Mouse (Mus musculus) forebrain, embryonic 12.5 days (tissue): ENCODE data around the gene Klf16. TPM values are rescaled to one million over a fixed set of nuclear protein-coding genes. Genes with fewer than 3 reads are reported as not detected.

ENCODE experiments used
- ATAC-seq: fragments of 200-750 bp; cut with Nextera tagmentation; 2 replicates; pipeline ENCODE4 v1.8.0; 2017; ENCODE audit warnings: moderate TSS enrichment; ENCODE audit not compliant: low FRiP score
- H3K27ac ChIP-seq: fragments of 300-500 bp; sonication (generic); 2 replicates; pipeline ENCODE4 v1.5.1; 2016; ENCODE audit warnings: mild to moderate bottlenecking
- H3K27me3 ChIP-seq: fragments of 300-500 bp; sonication (generic); 2 replicates; pipeline ENCODE4 v1.6.1; 2016; ENCODE audit warnings: mild to moderate bottlenecking
- H3K36me3 ChIP-seq: fragments of 300-500 bp; sonication (generic); replicated peaks from 2 replicates; pipeline ENCODE4 v1.6.1; 2016; ENCODE audit warnings: mild to moderate bottlenecking
- H3K4me1 ChIP-seq: fragments of 300-500 bp; sonication (generic); 2 replicates; pipeline ENCODE4 v1.6.1; 2016
- H3K4me2 ChIP-seq: fragments of 300-500 bp; sonication (generic); 2 replicates; pipeline ENCODE4 v1.6.1; 2016; ENCODE audit warnings: mild to moderate bottlenecking, moderate library complexity
- H3K4me3 ChIP-seq: fragments of 300-500 bp; sonication (generic); replicated peaks from 2 replicates; pipeline ENCODE4 v1.5.1; 2016; ENCODE audit warnings: mild to moderate bottlenecking
- H3K9ac ChIP-seq: fragments of 300-500 bp; sonication (generic); 2 replicates; pipeline ENCODE4 v1.6.1; 2016; ENCODE audit warnings: mild to moderate bottlenecking
- H3K9me3 ChIP-seq: fragments of 300-500 bp; sonication (generic); 2 replicates; pipeline ENCODE4 v1.6.1; 2016
- WGBS: fragments of 180-500 bp; shearing (Covaris S2); methylation state at CpG from one replicate; pipeline ENCODE4 v1.1.7; 2016; 5-methylcytosine and 5-hydroxymethylcytosine counted together
- polyA plus RNA-seq: library from polyadenylated mRNA; unstranded; fragments of >200 nt; fragmentation: Nextera tagmentation; extraction: Ambion mirVana; gene quantifications from 2 replicates; pipeline ENCODE4 v1.2.1, GENCODE M21; 2016

Klf16 gene
- polyA plus RNA-seq, 1 experiment from 2014 or later: 9.5 TPM

GRCm38 (mm10) chr10:80583047-80583446, 5.9 kb upstream of the Klf16 start:
- Histone ChIP-seq H3K4me1 (peaks cover 25% of the 10 kb centered on the region), H3K27ac (no peak overlapping the region), H3K4me3 (no peak overlapping the region), H3K27me3 (no peaks in the 10 kb centered on the region), H3K36me3 (peaks cover 35% of the 10 kb centered on the region), H3K9ac (no peak overlapping the region), H3K4me2 (no peak overlapping the region), H3K9me3 (no peaks in the 10 kb centered on the region)
- WGBS: 86% methylated on average over 5 of the region's 5 CpGs
- no peak for ATAC-seq

GRCm38 (mm10) chr10:80578911-80579310, 1.8 kb upstream of the Klf16 start:
- 5% methylated on average over 8 of the region's 8 CpGs for WGBS

DNA sequence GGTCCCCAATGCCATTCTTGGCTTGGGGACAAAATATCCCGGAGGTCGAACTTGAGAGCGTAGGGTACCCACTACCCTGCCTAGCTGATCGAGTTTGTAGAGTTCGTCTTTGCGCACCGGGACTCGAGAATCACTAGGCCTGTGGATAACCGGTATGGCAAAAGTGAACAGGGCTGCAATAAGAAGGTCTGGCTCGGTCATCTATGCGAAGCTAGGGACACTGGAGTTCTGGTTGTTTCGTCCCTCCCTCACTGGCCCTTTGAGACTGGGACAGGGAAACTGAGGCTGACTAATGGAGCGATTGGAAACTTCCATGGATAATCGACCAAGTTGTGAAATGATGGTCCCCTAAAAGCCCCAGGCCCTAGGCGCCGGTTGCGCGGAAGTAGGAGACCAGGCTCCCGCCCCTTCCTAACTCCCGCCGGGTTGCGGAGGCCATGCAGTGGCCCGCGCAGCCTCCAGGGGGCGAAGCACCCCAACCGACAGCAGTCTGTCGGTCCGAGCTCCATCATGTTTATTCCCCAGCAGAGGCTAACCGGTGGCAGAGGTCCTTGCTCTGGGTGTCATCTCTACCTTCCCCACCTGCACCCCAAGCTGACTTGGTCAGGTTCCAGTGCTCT, 1.1 kb upstream of the Klf16 start:
- H3K4me2 ChIP-seq: peak overlapping the region; percentile 97
- H3K9ac ChIP-seq: peak overlapping the region; percentile 79
- H3K4me1 ChIP-seq: peaks cover 58% of the 10 kb centered on the region
- H3K4me3 ChIP-seq: peak overlapping the region; percentile 78
- under 1% methylated on average over 29 of the region's 29 CpGs for WGBS
- ATAC-seq: peak; percentile 31; the same call in 1 of the 2 replicates
- peak overlapping the region; percentile 88 for H3K27ac ChIP-seq
- H3K36me3 ChIP-seq: peaks cover 2% of the 10 kb centered on the region
- no peaks in the 10 kb centered on the region for H3K9me3 ChIP-seq
- H3K27me3 ChIP-seq: no peaks in the 10 kb centered on the region

More at GRCm38 (mm10) chr10:80578911-80579310, 1.8 kb upstream of the Klf16 start:
- H3K4me3 ChIP-seq: no peak overlapping the region
- peaks cover 51% of the 10 kb centered on the region for H3K4me1 ChIP-seq
- H3K27ac ChIP-seq: peak overlapping the region; percentile 88
- H3K36me3 ChIP-seq: peaks cover 8% of the 10 kb centered on the region
- H3K27me3 ChIP-seq: no peaks in the 10 kb centered on the region
- ATAC-seq: no peak
- H3K9me3 ChIP-seq: no peaks in the 10 kb centered on the region
- no peak overlapping the region for H3K9ac ChIP-seq
- peak overlapping the region; percentile 97; the same call in 1 of the 2 replicates for H3K4me2 ChIP-seq

GRCm38 (mm10) chr10:80576351-80577194, 548 bp downstream of the Klf16 start:
- Histone ChIP-seq H3K36me3 (no peaks in the 10 kb centered on the region; the same call in 1 of the 2 replicates), H3K4me3 (peak overlapping the region; percentile 78), H3K27me3 (no peaks in the 10 kb centered on the region), H3K27ac (peak overlapping the region; percentile 88), H3K4me1 (peaks cover 64% of the 10 kb centered on the region), H3K4me2 (peak overlapping the region; percentile 97), H3K9me3 (no peaks in the 10 kb centered on the region), H3K9ac (peak overlapping the region; percentile 79)
- WGBS: under 1% methylated on average over 88 of the region's 96 CpGs
- peak; percentile 16; the same call in 1 of the 2 replicates for ATAC-seq

- peak overlapping the region; percentile 97 for H3K4me2 ChIP-seq
- H3K27ac ChIP-seq: no peak overlapping the region
- no peaks in the 10 kb centered on the region for H3K27me3 ChIP-seq
- no peak for ATAC-seq
- no peaks in the 10 kb centered on the region for H3K36me3 ChIP-seq
- H3K4me1 ChIP-seq: peaks cover 70% of the 10 kb centered on the region
- peak overlapping the region; percentile 79 for H3K9ac ChIP-seq
- H3K4me3 ChIP-seq: peak overlapping the region; percentile 78
- H3K9me3 ChIP-seq: no peaks in the 10 kb centered on the region
- 22% methylated on average over 17 of the region's 17 CpGs for WGBS
Measured at GRCm38 (mm10) chr10:80575925-80576324, 1.2 kb downstream of the Klf16 start.

- H3K9ac ChIP-seq: no peak overlapping the region; the same call in 1 of the 2 replicates
- 88% methylated on average over 3 of the region's 3 CpGs for WGBS
- no peaks in the 10 kb centered on the region for H3K27me3 ChIP-seq
Measured at GRCm38 (mm10) chr10:80574896-80575295, 2.2 kb downstream of the Klf16 start.

GRCm38 (mm10) chr10:80573944-80574343, 3.2 kb downstream of the Klf16 start:
- Histone ChIP-seq H3K27me3 (no peaks in the 10 kb centered on the region), H3K4me3 (no peak overlapping the region), H3K9me3 (no peaks in the 10 kb centered on the region), H3K36me3 (0 out of 2 replicates have a peak, but pooled peaks cover 1% of the 10 kb centered on the region), H3K9ac (no peak overlapping the region), H3K4me1 (peaks cover 76% of the 10 kb centered on the region), H3K4me2 (no peak overlapping the region), H3K27ac (no peak overlapping the region)
- no peak for ATAC-seq
- WGBS: 62% methylated on average over 8 of the region's 9 CpGs

More at GRCm38 (mm10) chr10:80574896-80575295, 2.2 kb downstream of the Klf16 start:
- no peak for ATAC-seq
- H3K27ac ChIP-seq: no peak overlapping the region
- H3K9me3 ChIP-seq: no peaks in the 10 kb centered on the region
- H3K36me3 ChIP-seq: no peaks in the 10 kb centered on the region
- peak overlapping the region; percentile 97; the same call in 1 of the 2 replicates for H3K4me2 ChIP-seq
- peaks cover 80% of the 10 kb centered on the region for H3K4me1 ChIP-seq
- no peak overlapping the region for H3K4me3 ChIP-seq

- Histone ChIP-seq H3K9ac (no peak overlapping the region), H3K36me3 (peaks cover 12% of the 10 kb centered on the region), H3K27me3 (no peaks in the 10 kb centered on the region), H3K4me3 (no peak overlapping the region), H3K27ac (no peak overlapping the region), H3K4me2 (no peak overlapping the region), H3K4me1 (peaks cover 65% of the 10 kb centered on the region), H3K9me3 (no peaks in the 10 kb centered on the region)
- ATAC-seq: no peak
- WGBS: 83% methylated on average over 2 of the region's 2 CpGs
Measured at GRCm38 (mm10) chr10:80572477-80572876, 4.6 kb downstream of the Klf16 start.

- peak overlapping the region; percentile 50; the same call in 1 of the 2 replicates for H3K27ac ChIP-seq
- ATAC-seq: no peak
- H3K27me3 ChIP-seq: no peaks in the 10 kb centered on the region
- H3K4me1 ChIP-seq: peaks cover 69% of the 10 kb centered on the region
- H3K4me2 ChIP-seq: peak overlapping the region; percentile 44
- WGBS: 18% methylated on average over 30 of the region's 30 CpGs
- no peaks in the 10 kb centered on the region for H3K9me3 ChIP-seq
- H3K9ac ChIP-seq: peak overlapping the region; percentile 44
- H3K4me3 ChIP-seq: peak overlapping the region; percentile 14
- H3K36me3 ChIP-seq: peaks cover 12% of the 10 kb centered on the region
Measured at GRCm38 (mm10) chr10:80570871-80571836, 6.0 kb downstream of the Klf16 start.

GRCm38 (mm10) chr10:80570419-80570818, 6.7 kb downstream of the Klf16 start:
- no peak overlapping the region for H3K4me3 ChIP-seq
- 89% methylated on average over 10 of the region's 10 CpGs for WGBS
- H3K27ac ChIP-seq: 0 out of 2 replicates have a peak overlapping the region, but pooled peaks have one; percentile 50
- H3K4me2 ChIP-seq: peak overlapping the region; percentile 44
- H3K9me3 ChIP-seq: no peaks in the 10 kb centered on the region
- peaks cover 61% of the 10 kb centered on the region for H3K4me1 ChIP-seq
- ATAC-seq: no peak
- H3K36me3 ChIP-seq: peaks cover 12% of the 10 kb centered on the region
- H3K9ac ChIP-seq: peak overlapping the region; percentile 44; the same call in 1 of the 2 replicates
- H3K27me3 ChIP-seq: no peaks in the 10 kb centered on the region

DNA sequence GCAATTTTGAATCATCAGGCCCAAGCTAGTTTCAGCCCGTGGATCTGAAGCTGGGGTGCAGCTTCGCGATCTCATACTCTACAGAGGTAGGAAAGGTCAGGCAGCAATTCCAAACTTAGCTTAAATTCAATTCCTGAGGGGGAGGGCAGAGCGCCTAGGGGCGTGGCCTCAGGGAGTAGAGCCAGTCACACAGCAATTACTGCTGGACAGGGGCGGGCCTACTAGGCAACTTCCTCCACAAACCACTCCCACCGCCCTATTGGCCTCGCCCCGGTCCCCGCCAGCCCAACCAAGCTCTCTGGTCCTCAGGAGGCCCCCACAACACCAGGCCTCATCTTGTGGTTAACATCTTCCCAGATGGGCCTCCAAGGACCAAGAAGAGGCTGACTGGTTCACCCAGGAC, 7.5 kb downstream of the Klf16 start:
- 35% methylated on average over 10 of the region's 10 CpGs for WGBS

More for the DNA sequence above, 7.5 kb downstream of the Klf16 start:
- Histone ChIP-seq H3K36me3 (peaks cover 12% of the 10 kb centered on the region), H3K27ac (no peak overlapping the region), H3K4me1 (peaks cover 54% of the 10 kb centered on the region), H3K9ac (no peak overlapping the region), H3K4me2 (no peak overlapping the region), H3K27me3 (no peaks in the 10 kb centered on the region), H3K9me3 (no peaks in the 10 kb centered on the region), H3K4me3 (no peak overlapping the region)
- ATAC-seq: no peak
